In genomic region chr8:60732545-60732944, GRCm38 (mm10) we compare ENCODE assay signal across 22 mouse cellular contexts.
DNase-seq lines count a peak whose midpoint lies in the region; ATAC-seq and TF ChIP-seq lines count a peak whose summit lies in the region.
"Had no signal": no experiment of that assay in that cellular context is flagged by ENCODE, and none has a peak within 500 bp of the region (broad histone marks: within the 10 kb centered on the region; RNA-seq: fewer than 3 reads in every experiment).

No protein-coding gene starts in this region.

- no peak overlapping the region for H3K4me2 ChIP-seq in intestine, embryonic 15.5 days (replicated peaks)
- no peak overlapping the region for H3K4me2 ChIP-seq in intestine, embryonic 16.5 days (ENCODE audit: low read depth, low read length)
- no peak overlapping the region for H3K4me2 ChIP-seq in intestine, postnatal 0 days (replicated peaks; ENCODE audit: low read depth)
- H3K4me2 ChIP-seq in kidney, embryonic 14.5 days (replicated peaks; ENCODE audit: low read depth, low read length): no peak overlapping the region

- no peak overlapping the region for H3K4me3 ChIP-seq in intestine, embryonic 15.5 days (replicated peaks)
- no peak overlapping the region for H3K4me3 ChIP-seq in intestine, embryonic 16.5 days (ENCODE audit: low read length)
- no peak overlapping the region for H3K4me3 ChIP-seq in intestine, postnatal 0 days (ENCODE audit: low read depth, low read length)
- H3K4me3 ChIP-seq in kidney, embryonic 14.5 days (ENCODE audit: low read length): no peak overlapping the region

- no peak for TF ChIP-seq CTCF in intestine, postnatal 0 days (IDR thresholded peaks at IDR 0.05; ENCODE audit: low read depth)

- no peak overlapping the region for H3K27ac ChIP-seq in intestine, embryonic 15.5 days
- H3K27ac ChIP-seq in intestine, embryonic 16.5 days (ENCODE audit: low read length): no peak overlapping the region
- H3K27ac ChIP-seq in intestine, postnatal 0 days (ENCODE audit: low read depth, low read length): no peak overlapping the region
- no peak overlapping the region for H3K27ac ChIP-seq in kidney, embryonic 14.5 days (ENCODE audit: low read depth, low read length)

- 62% methylated on average over 2 of the region's 2 CpGs for WGBS in intestine, embryonic 15.5 days
- 69% methylated on average over 2 of the region's 2 CpGs for WGBS in intestine, embryonic 16.5 days
- WGBS in intestine, postnatal 0 days: 35% methylated on average over 2 of the region's 2 CpGs
- 77% methylated on average over 2 of the region's 2 CpGs for WGBS in kidney, embryonic 14.5 days

- H3K9me3 ChIP-seq in intestine, embryonic 15.5 days: no peaks in the 10 kb centered on the region
- H3K9me3 ChIP-seq in intestine, embryonic 16.5 days (ENCODE audit: control insufficient read depth, low read length): no peaks in the 10 kb centered on the region
- H3K9me3 ChIP-seq in intestine, postnatal 0 days (ENCODE audit: control insufficient read depth): no peaks in the 10 kb centered on the region
- peaks cover under 1% of the 10 kb centered on the region; the same call in 1 of the 2 replicates for H3K9me3 ChIP-seq in kidney, embryonic 14.5 days (ENCODE audit: control insufficient read depth, low read length)
- H3K9me3 ChIP-seq: G1E had no signal

- peak; percentile 89 for ATAC-seq in intestine, embryonic 15.5 days
- peak; percentile 88 for ATAC-seq in intestine, embryonic 16.5 days
- peak; percentile 61 for ATAC-seq in intestine, postnatal 0 days
- ATAC-seq in kidney, embryonic 14.5 days (ENCODE audit: low FRiP score, low TSS enrichment): no peak
- ATAC-seq: activated CD4-positive, CD25-positive, alpha-beta regulatory T cell, adult 4 months; CD4-positive, CD25-positive, alpha-beta regulatory T cell, adult 4 months; Patski had no signal

- no peaks in the 10 kb centered on the region for H3K4me1 ChIP-seq in intestine, embryonic 15.5 days (replicated peaks)
- no peaks in the 10 kb centered on the region for H3K4me1 ChIP-seq in intestine, embryonic 16.5 days (ENCODE audit: control insufficient read depth, insufficient read depth, low read length)
- H3K4me1 ChIP-seq in intestine, postnatal 0 days (replicated peaks; ENCODE audit: control insufficient read depth, insufficient read depth, low read length): no peaks in the 10 kb centered on the region
- no peaks in the 10 kb centered on the region for H3K4me1 ChIP-seq in kidney, embryonic 14.5 days (ENCODE audit: control insufficient read depth, insufficient read depth, low read length)

- no peaks in the 10 kb centered on the region for H3K27me3 ChIP-seq in intestine, embryonic 15.5 days (replicated peaks)
- no peaks in the 10 kb centered on the region for H3K27me3 ChIP-seq in intestine, embryonic 16.5 days (replicated peaks; ENCODE audit: control insufficient read depth, insufficient read depth, low read length)
- no peaks in the 10 kb centered on the region for H3K27me3 ChIP-seq in intestine, postnatal 0 days (replicated peaks; ENCODE audit: control insufficient read depth, insufficient read depth, low read length)
- no peaks in the 10 kb centered on the region for H3K27me3 ChIP-seq in kidney, embryonic 14.5 days (ENCODE audit: control insufficient read depth, insufficient read depth, low read length)
- H3K27me3 ChIP-seq: CH12.LX, Patski had no signal

- peak; percentile 76 for DNase-seq in yolk sac, embryonic 10.5 days (ENCODE audit: low spot score)
- DNase-seq in adrenal gland, postnatal 36 days: no peak
- DNase-seq in kidney, adult 11 months: no peak
- DNase-seq in spleen, postnatal 10 days (ENCODE audit: low spot score in 2 of 2): no peak
- DNase-seq: adrenal gland, adult 2 months; adrenal gland, adult 8-10 months; adrenal gland, postnatal 10 days; adrenal gland, postnatal 14 days; adrenal gland, postnatal 25 days; B cell, adult 2 months; cerebellum, adult 11 months; cerebellum, adult 11-12 months; cerebellum, adult 18-20 months had no signal

- H3K9ac ChIP-seq in intestine, embryonic 15.5 days: no peak overlapping the region
- no peak overlapping the region for H3K9ac ChIP-seq in intestine, embryonic 16.5 days (ENCODE audit: low read depth, low read length)
- H3K9ac ChIP-seq in intestine, postnatal 0 days (ENCODE audit: low read depth, low read length): no peak overlapping the region
- no peak overlapping the region for H3K9ac ChIP-seq in kidney, embryonic 14.5 days (ENCODE audit: low read depth, low read length)

- H3K36me3 ChIP-seq in intestine, embryonic 15.5 days: no peaks in the 10 kb centered on the region
- no peaks in the 10 kb centered on the region for H3K36me3 ChIP-seq in intestine, embryonic 16.5 days (ENCODE audit: control insufficient read depth, insufficient read depth, low read length)
- H3K36me3 ChIP-seq in intestine, postnatal 0 days (ENCODE audit: control insufficient read depth, insufficient read depth): no peaks in the 10 kb centered on the region
- no peaks in the 10 kb centered on the region for H3K36me3 ChIP-seq in kidney, embryonic 14.5 days (ENCODE audit: control insufficient read depth, insufficient read depth, low read length)
- H3K36me3 ChIP-seq: G1E had no signal
